Mouse (Mus musculus): ENCODE measurements around the gene Cga.
"Not testable (repeated sequence)": the region's sequence is repeated elsewhere in the genome, so short reads cannot be mapped to it uniquely, and the experiment has no call there.

Gene Cga

GRCm38 (mm10) chr4:34889101-34889811 is 4.3 kb upstream of the Cga start:
- no peak for DNase-seq (ENCODE audit: low read depth in 2 of 2, low spot score in 2 of 2)

DNA sequence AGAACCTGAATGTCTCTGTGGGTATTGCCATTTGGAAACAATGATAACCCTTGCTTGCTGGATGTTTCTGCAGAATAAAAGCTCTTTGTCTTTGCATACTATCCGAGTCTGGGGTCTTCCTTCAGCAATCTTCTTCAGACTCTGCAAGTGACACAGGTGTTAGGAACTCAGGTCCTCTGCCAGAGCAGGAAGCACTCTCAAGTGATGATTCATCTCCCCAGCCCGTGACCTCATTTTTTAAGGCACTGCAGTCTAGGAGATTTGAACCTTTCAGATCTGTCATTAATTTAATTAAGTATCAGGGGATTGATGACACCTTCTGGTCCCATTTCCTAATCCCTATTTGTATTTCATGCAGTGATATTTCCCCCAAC is 3.8 kb upstream of the Cga start:
- DNase-seq (ENCODE audit: low read depth in 2 of 2, low spot score in 2 of 2) = no peak

DNA sequence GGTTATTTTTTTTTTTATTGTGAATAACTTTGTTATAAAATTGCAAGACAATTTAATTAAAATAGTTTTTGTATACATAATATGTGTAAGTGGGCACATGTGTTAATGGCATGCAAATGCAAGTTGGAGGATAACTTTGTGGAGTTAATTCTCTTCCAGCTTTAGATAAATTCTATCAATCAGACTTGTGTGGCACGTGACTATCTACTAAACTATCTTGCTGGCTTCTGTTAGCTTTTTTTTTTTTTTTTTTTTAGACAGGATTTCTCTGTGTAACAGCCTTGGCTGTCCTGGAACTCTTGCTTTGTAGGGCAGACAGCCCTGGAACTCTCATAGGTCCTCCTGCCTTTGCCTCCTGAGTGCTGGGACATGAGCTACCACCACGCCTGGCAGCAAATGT is 4.9 kb downstream of the Cga start:
- no peak for DNase-seq (ENCODE audit: low read depth in 2 of 2, low spot score in 2 of 2)

DNA sequence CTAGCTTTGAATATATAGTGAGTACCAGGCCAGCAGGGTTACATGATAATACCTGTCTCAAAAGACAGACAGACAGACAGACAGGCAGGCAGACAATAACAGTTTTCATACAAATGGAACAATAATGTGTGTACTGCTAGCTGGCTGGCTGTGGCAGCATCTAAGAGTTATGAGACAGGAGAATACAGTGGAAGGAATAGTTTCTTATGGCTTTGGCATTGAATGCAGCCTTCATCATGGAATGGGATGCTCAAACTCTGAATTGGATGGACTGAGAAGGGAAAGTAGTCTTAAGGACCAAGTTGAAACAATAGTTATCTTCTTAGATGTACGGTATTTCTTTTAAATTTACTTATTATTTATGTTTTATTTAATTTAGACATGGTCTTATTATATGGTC is 5.7 kb downstream of the Cga start:
- DNase-seq (ENCODE audit: low read depth in 2 of 2, low spot score in 2 of 2) = no peak

DNA sequence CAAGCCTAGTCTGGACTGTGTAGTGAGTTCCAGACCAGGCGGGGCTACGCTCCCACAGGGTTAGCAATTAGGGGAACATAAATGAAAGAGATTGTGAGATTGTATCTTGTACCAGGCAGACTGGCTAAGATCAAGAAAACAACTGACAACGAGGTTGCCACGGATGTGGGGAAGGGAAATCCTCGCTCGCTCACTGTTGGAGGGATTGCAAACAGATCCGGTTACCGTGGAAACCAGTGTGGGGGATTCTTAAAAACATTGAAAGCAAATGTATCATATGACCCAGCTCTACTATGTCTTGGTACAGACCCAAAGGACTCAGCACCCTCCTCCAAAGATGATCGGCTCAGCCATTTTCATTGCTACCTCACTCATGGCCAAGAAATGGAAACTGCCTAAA is 6.6 kb downstream of the Cga start:
- DNase-seq (ENCODE audit: low read depth in 2 of 2, low spot score in 2 of 2) = peak; percentile 21 to 36

DNA sequence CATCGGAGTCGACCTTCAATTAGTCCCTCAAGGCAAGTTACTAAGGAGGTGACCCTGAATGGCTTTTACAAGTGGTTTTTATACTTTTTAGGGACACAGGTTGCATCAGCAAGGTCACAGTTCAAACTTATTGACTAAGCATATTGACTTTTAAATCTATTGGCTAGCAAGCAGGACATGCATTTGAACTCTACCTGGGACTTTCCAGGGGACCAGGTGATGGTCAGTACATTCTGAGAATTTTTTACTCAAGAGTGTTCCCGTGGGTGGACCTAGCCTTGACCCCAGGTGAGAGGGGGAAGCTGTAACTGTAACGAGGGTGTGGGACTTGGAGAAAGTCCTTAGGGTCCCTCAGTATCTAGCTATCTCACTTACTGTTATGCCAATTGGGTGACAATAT is 7.6 kb downstream of the Cga start:
- DNase-seq (ENCODE audit: low read depth in 2 of 2, low spot score in 2 of 2) = no peak

- DNase-seq (ENCODE audit: low read depth in 2 of 2, low spot score in 2 of 2) = not testable (repeated sequence)
Measured at GRCm38 (mm10) chr4:34901582-34901981, 8.0 kb downstream of the Cga start.

GRCm38 (mm10) chr4:34905396-34905795 is 11.8 kb downstream of the Cga start:
- DNase-seq (ENCODE audit: low read depth in 2 of 2, low spot score in 2 of 2) = peak; percentile 22 to 38

GRCm38 (mm10) chr4:34906151-34906550 is 12.6 kb downstream of the Cga start:
- DNase-seq (ENCODE audit: low read depth in 2 of 2, low spot score in 2 of 2) = no peak

- DNase-seq (ENCODE audit: low read depth in 2 of 2, low spot score in 2 of 2) = no peak
Measured at GRCm38 (mm10) chr4:34907026-34907425, 13.4 kb downstream of the Cga start.

DNA sequence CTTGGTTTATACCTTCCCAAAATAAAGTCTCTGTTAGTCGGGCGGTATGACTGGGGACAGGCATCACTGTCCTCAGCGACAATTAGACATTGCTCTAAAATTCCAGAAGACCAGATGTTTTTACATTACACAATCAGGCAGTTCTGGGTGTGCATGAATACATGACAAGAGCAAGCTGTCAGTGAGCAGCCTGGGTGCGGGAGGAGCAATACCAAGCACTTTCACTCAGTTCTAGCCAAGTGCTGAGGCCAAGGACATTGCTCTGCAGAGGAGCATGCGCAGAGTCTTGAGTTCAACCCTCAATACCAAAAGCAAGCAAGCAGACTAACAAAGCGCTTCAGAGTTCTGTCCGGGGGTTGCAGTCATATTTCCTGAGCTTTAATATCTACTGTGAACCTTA is 14.5 kb downstream of the Cga start:
- no peak for DNase-seq (ENCODE audit: low read depth in 2 of 2, low spot score in 2 of 2)

- DNase-seq (ENCODE audit: low read depth in 2 of 2, low spot score in 2 of 2) = no peak
Measured at GRCm38 (mm10) chr4:34911401-34911800, 17.8 kb downstream of the Cga start.

DNA sequence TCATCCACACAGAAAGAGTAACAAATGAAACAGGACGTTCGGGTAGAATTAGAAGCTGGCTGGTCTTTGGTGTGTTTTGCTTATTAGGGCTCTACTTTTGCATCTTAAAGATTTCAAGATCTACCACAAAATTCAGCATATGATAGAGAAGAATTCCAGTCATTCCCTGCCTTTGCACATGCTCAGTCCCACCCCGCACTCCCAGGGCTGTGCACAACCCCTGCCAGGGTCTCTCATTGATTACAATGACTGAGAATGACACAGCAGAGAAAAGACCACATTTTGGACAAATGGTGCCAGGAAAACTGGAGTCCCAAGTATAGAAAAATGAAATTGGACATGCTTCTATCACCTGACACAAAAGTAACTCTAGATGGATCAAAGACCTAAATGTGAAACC is 18.6 kb downstream of the Cga start:
- DNase-seq (ENCODE audit: low read depth in 2 of 2, low spot score in 2 of 2) = no peak

- DNase-seq (ENCODE audit: low read depth in 2 of 2, low spot score in 2 of 2) = no peak
Measured at GRCm38 (mm10) chr4:34917400-34917799, 23.8 kb downstream of the Cga start.

DNA sequence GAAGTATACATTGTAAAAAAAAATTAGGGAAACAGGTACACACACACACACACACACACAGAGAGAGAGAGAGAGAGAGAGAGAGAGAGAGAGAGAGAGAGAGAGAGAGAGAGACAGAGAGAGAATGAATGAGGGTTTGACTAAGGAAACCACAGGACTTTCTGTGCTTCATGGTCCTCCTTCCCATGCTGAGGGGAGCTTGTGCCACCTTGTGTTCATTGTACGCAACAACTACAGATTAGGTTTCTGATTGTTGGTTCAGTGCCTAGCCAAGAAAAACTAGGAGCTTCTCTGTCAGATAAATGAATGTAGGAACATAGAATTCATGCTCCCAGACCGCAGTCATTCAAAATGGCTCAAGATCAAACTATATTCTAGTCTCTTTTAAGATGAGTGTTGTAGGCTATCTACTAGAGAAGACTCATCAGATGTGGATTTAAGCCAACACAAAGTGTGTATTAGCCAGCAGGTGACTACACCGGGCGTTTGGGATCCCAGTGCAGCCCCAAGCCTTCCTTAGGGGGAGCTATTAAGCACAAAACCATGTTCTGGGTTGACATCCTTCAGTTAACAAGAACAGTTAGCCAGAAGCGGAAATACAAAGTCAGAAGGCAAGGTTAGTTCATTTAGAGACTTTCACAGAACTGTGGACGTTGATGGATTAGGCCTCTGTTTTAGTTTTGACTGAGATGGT is 28.7 kb downstream of the Cga start:
- peak; percentile 13 to 41 for DNase-seq (ENCODE audit: low read depth in 2 of 2, low spot score in 2 of 2)

- DNase-seq (ENCODE audit: low read depth in 2 of 2, low spot score in 2 of 2) = not testable (repeated sequence)
Measured at GRCm38 (mm10) chr4:34928386-34928785, 34.8 kb downstream of the Cga start.

- DNase-seq (ENCODE audit: low read depth in 2 of 2, low spot score in 2 of 2) = no peak
Measured at GRCm38 (mm10) chr4:34941046-34941445, 47.5 kb downstream of the Cga start.

DNA sequence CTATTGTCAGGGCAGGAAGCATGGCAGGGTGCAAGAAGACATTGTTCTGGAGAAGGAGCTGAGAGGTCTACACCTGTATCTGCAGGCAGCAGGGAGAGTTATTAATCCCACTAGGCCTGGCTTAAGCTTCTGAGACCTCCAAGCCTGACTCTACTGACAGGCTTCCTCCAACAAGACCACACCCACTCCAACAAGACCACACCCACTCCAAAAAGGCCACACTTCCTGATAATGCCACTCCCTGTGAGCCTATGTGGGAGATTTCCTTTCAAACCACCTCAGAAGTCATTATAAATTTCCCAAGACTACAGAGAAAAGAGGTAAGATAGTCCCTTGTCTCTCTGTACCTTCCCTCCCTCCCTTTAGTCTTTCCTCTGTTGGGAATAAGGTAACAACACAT is 53.6 kb downstream of the Cga start:
- no peak for DNase-seq (ENCODE audit: low read depth in 2 of 2, low spot score in 2 of 2)

DNA sequence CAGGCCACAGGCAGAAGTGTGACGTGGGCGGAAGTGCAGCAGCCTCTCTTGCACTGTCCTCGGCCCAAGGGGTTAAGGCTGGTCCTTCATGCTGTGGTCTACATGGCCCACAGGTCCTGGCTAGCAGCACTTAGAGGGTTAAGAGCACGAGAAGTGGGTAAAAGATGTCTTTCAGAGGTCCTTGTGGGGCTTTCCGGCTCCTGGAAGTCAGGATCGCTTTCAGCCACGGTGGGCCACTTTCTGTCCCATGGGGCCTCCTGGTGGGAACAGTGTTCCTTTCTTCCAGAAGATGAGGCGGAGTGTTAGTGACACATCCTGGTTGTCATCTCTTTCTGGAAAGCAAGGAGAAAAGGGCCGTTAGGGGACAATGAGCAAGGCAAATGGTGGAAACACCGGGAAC is 60.1 kb downstream of the Cga start:
- DNase-seq (ENCODE audit: low read depth in 2 of 2, low spot score in 2 of 2) = no peak

Data from CD8-positive naive resting alpha-beta T cell, adult 2 months (primary cell).